Mouse (Mus musculus) bone marrow macrophage, adult 2 months (primary cell): ENCODE measurements around the gene Inip.

Experiments
- CTCF ChIP-seq: IDR thresholded peaks from 2 replicates; pipeline ENCODE4 v1.5.1; 2012; ENCODE audit warnings: low read depth, mild to moderate bottlenecking, low read length, moderate library complexity
- POLR2A ChIP-seq: IDR thresholded peaks from 2 replicates; pipeline ENCODE4 v1.6.1; 2012; ENCODE audit warnings: mild to moderate bottlenecking, low read depth, low read length, borderline replicate concordance

DNA sequence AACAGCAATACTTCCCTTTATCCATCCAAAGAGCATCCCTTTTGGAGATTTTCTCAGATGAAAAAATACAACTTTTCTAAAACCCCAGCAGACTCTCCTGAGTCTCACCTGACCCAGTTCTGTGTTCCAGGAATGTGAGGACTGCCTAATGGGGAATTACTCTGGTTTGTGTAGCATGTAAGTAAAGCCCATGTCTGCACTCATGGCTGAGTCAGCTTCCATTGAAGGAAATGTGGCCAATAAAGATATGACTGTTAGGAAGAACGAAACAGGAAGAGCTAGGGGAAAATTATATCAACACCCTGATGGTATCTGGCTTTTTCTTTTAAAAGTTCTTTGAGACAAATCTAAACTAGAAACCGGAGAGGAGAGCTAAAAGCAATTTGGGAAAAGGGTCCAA, 33.7 kb downstream of the Inip start:
- TF ChIP-seq CTCF: no peak
- no peak for TF ChIP-seq POLR2A
